Mouse (Mus musculus) macrophage (primary cell): ENCODE results near the gene Flna. TPM values are rescaled to one million over a fixed set of nuclear protein-coding genes. Genes with fewer than 3 reads are reported as not detected.

Source experiments
- H3K27ac ChIP-seq: fragments of 350-480 bp; formaldehyde crosslinking; 2 replicates; pipeline ENCODE4 v1.9.0; 2021
- H3K36me3 ChIP-seq: fragments of 350-480 bp; formaldehyde crosslinking; 2 replicates; pipeline ENCODE4 v1.9.0; 2021; ENCODE audit errors: inconsistent target
- H3K4me3 ChIP-seq: fragments of 350-480 bp; formaldehyde crosslinking; 2 replicates; pipeline ENCODE4 v1.9.0; 2021; ENCODE audit errors: inconsistent target
- H3K79me2 ChIP-seq: fragments of 350-480 bp; formaldehyde crosslinking; 2 replicates; pipeline ENCODE4 v1.9.0; 2021; ENCODE audit errors: inconsistent target
- WGBS: methylation state at CpG from one replicate; pipeline ENCODE4 v1.1.7; 2026; ENCODE audit warnings: inconsistent platforms; ENCODE audit not compliant: missing documents; 5-methylcytosine and 5-hydroxymethylcytosine counted together
- polyA plus RNA-seq: library from polyadenylated mRNA; stranded (reverse); fragments of 250-400 nt; gene quantifications from 3 replicates; pipeline ENCODE4 v1.2.4, GENCODE M21; 2018; ENCODE audit warnings: inconsistent platforms
- total RNA-seq, 78 experiments: library from RNA; depleted of rRNA; stranded (reverse); fragments of 250-400 nt; gene quantifications; 1 replicate in 9 of 78; 2 replicates in 24 of 78; 3 replicates in 43 of 78; 4 replicates in 2 of 78; pipeline ENCODE4 v1.2.4; 2018; ENCODE audit warnings: inconsistent platforms in 56 of 78

Flna gene
- 1,000 to 10,000 TPM in 11 of 26 experiments, 100 to 1,000 TPM in 15; 366 to 2,144 (median 988) TPM for total RNA-seq (2018; cell fraction: chromatin; rRNA removed)
- total RNA-seq (2018; cell fraction: cytosol; rRNA removed) = 100 to 1,000 TPM; 108 to 279 (median 202) TPM
- total RNA-seq (2018; cell fraction: nucleus; rRNA removed) = 100 to 1,000 TPM; 241 to 770 (median 447) TPM
- 167 to 435 TPM (median 388 TPM) in 3 replicates for polyA plus RNA-seq

DNA sequence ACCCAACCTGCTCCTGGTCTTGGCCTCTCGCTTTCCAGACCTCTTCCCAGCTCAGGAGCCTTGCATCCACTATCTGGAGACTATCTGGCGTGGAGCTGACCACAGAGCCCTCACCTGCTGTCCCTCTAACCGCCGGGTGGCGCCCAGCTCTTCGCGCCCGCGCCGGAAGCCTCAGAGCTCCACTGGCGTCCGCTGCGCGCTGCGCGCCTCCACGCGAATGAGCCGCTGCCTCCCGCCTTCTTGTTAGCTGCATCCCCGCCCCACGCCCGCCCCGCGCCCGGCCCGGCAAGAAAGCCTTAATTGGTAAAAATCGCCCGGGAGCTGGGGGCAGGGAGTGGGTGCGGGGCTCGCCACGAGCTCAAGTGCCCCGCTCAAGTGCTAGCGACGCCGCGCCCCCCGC is at the start of gene Flna:
TSS of gene Flna (minus strand) at position 206 of the 400 bp plus-strand sequence.
- Histone ChIP-seq H3K36me3 (no peaks in the 10 kb centered on the region), H3K27ac (peak within 1 kb of the TSS; percentile 39), H3K79me2 (peaks cover 7% of the 10 kb centered on the region), H3K4me3 (peak within 1 kb of the TSS; percentile 31)
- 33% methylated on average over 23 of the region's 38 CpGs for WGBS

DNA sequence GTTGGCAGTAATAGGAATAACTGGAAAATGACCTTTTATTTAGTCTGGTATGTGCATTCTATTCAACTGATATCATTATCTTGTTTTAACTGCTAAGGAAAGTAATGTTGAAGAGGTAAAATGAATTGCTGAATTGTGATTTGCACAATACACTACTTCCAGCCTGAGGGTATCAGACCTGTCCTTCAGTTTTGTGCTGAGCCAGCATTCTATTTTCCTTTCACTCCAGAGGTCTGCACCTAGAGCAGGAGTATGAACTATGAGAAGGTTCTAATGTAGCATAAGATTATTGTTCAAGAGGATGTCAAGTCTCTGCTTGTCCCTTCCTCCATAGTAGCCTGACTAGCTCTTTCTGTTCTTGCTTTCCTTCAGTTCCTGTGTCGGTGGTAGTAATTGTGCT is 48.7 kb upstream of the Flna start:
- 100% methylated on average over 1 of the region's 1 CpGs for WGBS
- Histone ChIP-seq H3K79me2 (peaks cover 51% of the 10 kb centered on the region), H3K27ac (no peak overlapping the region), H3K36me3 (no peaks in the 10 kb centered on the region), H3K4me3 (no peak overlapping the region)

GRCm38 (mm10) chrX:74296538-74297448 is 47.2 kb upstream of the Flna start, which contains the start of gene Atp6ap1:
TSS of gene Atp6ap1 (plus strand) at chrX:74297097.
- WGBS = 21% methylated on average over 25 of the region's 37 CpGs
- Histone ChIP-seq H3K79me2 (peaks cover 36% of the 10 kb centered on the region), H3K27ac (peak within 1 kb of the TSS; percentile 59), H3K4me3 (peak within 1 kb of the TSS; percentile 65), H3K36me3 (no peaks in the 10 kb centered on the region)

GRCm38 (mm10) chrX:74293431-74293830 is 43.8 kb upstream of the Flna start:
- H3K4me3 ChIP-seq = no peak overlapping the region
- H3K36me3 ChIP-seq = no peaks in the 10 kb centered on the region
- peaks cover 14% of the 10 kb centered on the region for H3K79me2 ChIP-seq
- 81% methylated on average over 4 of the region's 4 CpGs for WGBS
- H3K27ac ChIP-seq = no peak overlapping the region

- 40% methylated on average over 5 of the region's 5 CpGs for WGBS
- Histone ChIP-seq H3K36me3 (no peaks in the 10 kb centered on the region), H3K27ac (peak overlapping the region; percentile 78), H3K79me2 (peaks cover 56% of the 10 kb centered on the region), H3K4me3 (peak overlapping the region; percentile 58)
Observed at GRCm38 (mm10) chrX:74283092-74283437, 33.4 kb upstream of the Flna start.

GRCm38 (mm10) chrX:74282395-74283091 is 32.9 kb upstream of the Flna start:
- H3K4me3 ChIP-seq = peak overlapping the region; percentile 58
- WGBS = 31% methylated on average over 31 of the region's 39 CpGs

GRCm38 (mm10) chrX:74281732-74282394 is 32.2 kb upstream of the Flna start, which contains the start of the genes Taz and Dnase1l1:
TSS of gene Taz (plus strand) at chrX:74281912.
TSS of gene Dnase1l1 (minus strand) at chrX:74282337.
- WGBS = 26% methylated on average over 10 of the region's 16 CpGs
- Histone ChIP-seq H3K27ac (peak within 1 kb of the TSS; percentile 85), H3K4me3 (peak within 1 kb of the TSS; percentile 58), H3K79me2 (peaks cover 63% of the 10 kb centered on the region), H3K36me3 (no peaks in the 10 kb centered on the region)

More at GRCm38 (mm10) chrX:74282395-74283091, 32.9 kb upstream of the Flna start:
- H3K36me3 ChIP-seq = no peaks in the 10 kb centered on the region
- peak overlapping the region; percentile 78 for H3K27ac ChIP-seq
- peaks cover 57% of the 10 kb centered on the region for H3K79me2 ChIP-seq

DNA sequence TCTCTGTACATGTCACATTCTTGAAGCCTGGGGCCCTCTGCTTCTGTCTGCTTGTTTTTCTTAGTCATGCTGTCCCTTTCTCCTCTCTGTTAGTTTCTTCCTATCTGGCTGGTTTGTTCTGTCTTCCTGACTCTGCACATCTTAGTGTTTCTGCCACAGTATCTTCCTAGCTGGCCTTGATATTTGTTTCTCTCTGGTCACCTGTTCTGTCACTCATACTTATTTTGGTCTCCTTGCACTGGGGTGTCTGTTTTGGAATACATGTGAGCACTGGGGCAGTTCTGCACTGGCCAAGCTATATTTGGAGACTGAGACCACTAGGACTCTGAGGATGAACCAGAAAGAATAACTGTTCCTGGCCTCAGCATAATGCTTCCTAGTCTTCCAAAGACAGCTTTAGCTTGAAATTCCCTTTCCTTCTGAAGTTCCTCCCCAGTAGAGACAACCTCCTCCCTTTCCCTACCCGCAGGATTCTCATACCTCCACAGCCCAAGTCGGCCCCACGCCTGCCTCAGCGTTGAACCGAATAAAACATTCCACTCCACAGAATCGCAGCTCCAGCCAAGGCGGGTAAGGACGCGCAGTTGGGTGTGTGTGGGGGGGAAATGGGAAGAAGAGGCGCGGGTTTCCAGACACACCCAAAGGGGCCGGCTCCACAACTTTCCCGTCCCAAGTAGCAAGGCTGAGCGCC is 31.6 kb upstream of the Flna start:
- Histone ChIP-seq H3K79me2 (peaks cover 70% of the 10 kb centered on the region), H3K4me3 (peak overlapping the region; percentile 58), H3K36me3 (no peaks in the 10 kb centered on the region), H3K27ac (peak overlapping the region; percentile 85)
- 23% methylated on average over 13 of the region's 14 CpGs for whole genome bisulfite sequencing

- 47% methylated on average over 8 of the region's 8 CpGs for WGBS
- Histone ChIP-seq H3K27ac (peak overlapping the region; percentile 85), H3K36me3 (no peaks in the 10 kb centered on the region), H3K4me3 (no peak overlapping the region), H3K79me2 (peaks cover 53% of the 10 kb centered on the region)
Observed at GRCm38 (mm10) chrX:74277916-74278315, 28.3 kb upstream of the Flna start.

DNA sequence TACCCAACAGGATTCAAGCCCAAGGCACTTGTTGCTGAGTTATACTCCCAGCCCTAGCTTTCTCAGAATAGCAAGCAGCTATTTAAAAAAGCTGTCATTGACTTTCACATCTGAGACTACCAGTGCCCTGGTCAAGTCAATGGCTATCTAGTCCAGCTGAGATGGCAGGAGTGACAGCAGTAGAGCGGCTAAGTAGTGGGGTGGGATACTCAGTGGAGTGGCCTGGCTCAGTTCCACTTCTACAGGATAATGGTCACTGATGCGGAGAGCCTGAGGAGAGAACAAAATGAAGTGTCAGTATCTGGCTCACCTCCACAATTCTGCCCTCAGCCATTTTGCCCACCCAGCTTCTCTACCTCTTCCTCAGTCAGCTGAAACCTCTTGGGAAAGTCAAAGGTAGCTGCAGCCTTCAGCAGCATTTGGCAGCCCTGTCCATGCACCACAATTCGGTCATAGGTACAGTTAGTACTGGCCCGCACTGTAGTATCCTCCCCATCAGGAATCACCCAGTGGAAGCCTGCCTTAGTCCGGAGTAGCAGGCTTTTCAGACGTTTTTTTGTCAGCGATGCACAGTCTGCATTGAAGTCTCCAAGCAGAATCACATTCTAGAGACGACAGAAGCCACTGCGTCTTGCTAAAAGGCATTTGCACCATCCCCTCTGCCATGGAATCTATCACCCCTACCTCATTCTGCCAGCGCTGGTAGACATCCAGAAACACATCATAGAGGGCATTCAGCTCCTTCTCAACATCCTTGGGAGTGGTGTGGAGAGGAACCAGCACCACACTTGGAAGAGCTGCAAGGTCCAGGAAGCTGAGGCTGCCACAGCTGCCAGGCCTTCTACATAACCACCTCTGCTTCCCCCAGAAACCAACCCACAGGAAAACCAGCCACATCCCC is 24.1 kb upstream of the Flna start:
- Histone ChIP-seq H3K36me3 (no peaks in the 10 kb centered on the region), H3K79me2 (peaks cover 41% of the 10 kb centered on the region), H3K4me3 (no peak overlapping the region), H3K27ac (peak overlapping the region; percentile 28)
- 46% methylated on average over 9 of the region's 10 CpGs for WGBS

DNA sequence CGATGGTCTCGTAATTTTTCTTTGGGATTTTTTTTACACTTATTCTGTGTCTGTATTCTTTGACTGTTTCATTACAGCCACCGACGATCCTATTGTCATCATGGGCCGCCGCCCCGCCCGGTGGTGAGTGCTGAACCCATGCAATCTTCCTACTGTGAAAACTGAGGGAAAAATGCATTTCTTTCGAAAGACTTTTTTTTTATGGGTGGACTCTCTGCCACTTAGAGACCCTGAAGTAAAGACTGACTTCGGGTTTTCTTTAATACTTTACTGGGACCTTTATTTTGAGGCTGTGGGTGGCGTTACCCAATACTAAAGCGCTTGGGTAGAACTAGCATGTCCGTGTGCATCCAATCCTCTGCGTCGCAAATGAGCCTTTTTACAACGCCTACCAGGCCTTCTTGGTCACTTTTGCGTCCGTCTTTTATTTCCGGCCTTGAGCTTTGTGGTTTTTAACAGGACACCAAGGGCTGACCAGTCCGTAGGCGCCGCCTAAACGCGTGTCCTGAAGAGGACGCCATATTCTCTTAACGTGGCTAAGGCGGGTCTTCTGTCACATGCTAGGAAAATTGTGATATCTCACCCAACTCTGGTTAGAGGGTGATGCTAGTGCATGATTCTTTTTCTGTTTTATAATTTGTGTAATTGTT is 21.4 kb upstream of the Flna start:
- H3K79me2 ChIP-seq = peaks cover 21% of the 10 kb centered on the region
- no peaks in the 10 kb centered on the region for H3K36me3 ChIP-seq
- H3K27ac ChIP-seq = peak overlapping the region; percentile 92
- 20% methylated on average over 14 of the region's 27 CpGs for WGBS
- peak overlapping the region; percentile 72 for H3K4me3 ChIP-seq

- Histone ChIP-seq H3K27ac (peak within 1 kb of the TSS; percentile 92), H3K36me3 (no peaks in the 10 kb centered on the region), H3K4me3 (peak within 1 kb of the TSS; percentile 72), H3K79me2 (peaks cover 18% of the 10 kb centered on the region)
- 22% methylated on average over 33 of the region's 42 CpGs for WGBS
Observed at GRCm38 (mm10) chrX:74270062-74270901, 20.7 kb upstream of the Flna start, which contains the start of gene Rpl10. TSS of gene Rpl10 (plus strand) at chrX:74270812.
